Mouse (Mus musculus) heart, postnatal 0 days (tissue): ENCODE results near the gene Rpp40.

Experiments used
- CTCF ChIP-seq: IDR thresholded peaks from 2 replicates; pipeline ENCODE4 v1.5.1; 2016; ENCODE audit warnings: antibody characterized with exemption, control low read depth, low read depth
- EP300 ChIP-seq: IDR thresholded peaks from 2 replicates; pipeline ENCODE4 v1.6.1; 2016; ENCODE audit warnings: antibody characterized with exemption, low read depth

GRCm38 (mm10) chr13:35879519-35879918 is 26.6 kb downstream of the Rpp40 start:
- TF ChIP-seq CTCF: no peak
- TF ChIP-seq EP300: no peak
